Mouse (Mus musculus) CH12.LX (cell line): ENCODE results near the gene Plscr5. TPM values are rescaled to one million over a fixed set of nuclear protein-coding genes. Genes with fewer than 3 reads are reported as not detected.

ENCODE experiments used
- DNase-seq: peaks from one replicate; pipeline ENCODE4 v3.0.0-alpha.2; 2013; ENCODE audit errors: extremely low read depth
- H3K27ac ChIP-seq: 2 replicates; pipeline ENCODE4 v1.5.1; 2012; ENCODE audit warnings: low read depth, mild to moderate bottlenecking, control low read depth, moderate library complexity; ENCODE audit not compliant: insufficient read depth
- H3K27me3 ChIP-seq: replicated peaks from 2 replicates; pipeline ENCODE3; 2012; ENCODE audit warnings: inconsistent platforms
- H3K36me3 ChIP-seq, 2 experiments: replicated peaks in 1 of 2; 2 replicates each; pipeline versions ENCODE3 to v1.6.1; 2012; ENCODE audit warnings: inconsistent platforms in 1 of 2, low read length in 1 of 2, mild to moderate bottlenecking in 1 of 2, mixed read lengths in 1 of 2, moderate library complexity in 1 of 2; ENCODE audit not compliant: control insufficient read depth in 1 of 2, insufficient read depth in 1 of 2
- H3K4me1 ChIP-seq, 2 experiments: 2 replicates each; pipeline ENCODE4 v1.6.1; 2012; ENCODE audit warnings: inconsistent platforms in 1 of 2, moderate library complexity in 1 of 2; ENCODE audit not compliant: insufficient read depth in 2 of 2, control insufficient read depth in 1 of 2
- H3K4me2 ChIP-seq: 2 replicates; pipeline ENCODE4 v1.6.1; 2012; ENCODE audit warnings: low read depth, mild to moderate bottlenecking, control low read depth; ENCODE audit not compliant: poor library complexity, insufficient read depth, severe bottlenecking
- H3K4me3 ChIP-seq, 3 experiments: fragments of 150-350 bp in 1 of 3; sonication (generic) in 1 of 3; replicated peaks in 1 of 3; 2 replicates each; pipeline versions ENCODE3 to v1.5.1; 2011 to 2012; ENCODE audit warnings: low read depth in 2 of 3, low read length in 2 of 3, mild to moderate bottlenecking in 2 of 3, moderate library complexity in 2 of 3, control low read depth in 1 of 3, improper control_type of control experiment in 1 of 3, inconsistent platforms in 1 of 3, mixed read lengths in 1 of 3; ENCODE audit not compliant: poor library complexity in 1 of 3
- H3K79me2 ChIP-seq: replicated peaks from 2 replicates; pipeline ENCODE4 v1.6.1; 2012; ENCODE audit warnings: mild to moderate bottlenecking, moderate library complexity; ENCODE audit not compliant: control insufficient read depth, poor library complexity, insufficient read depth, severe bottlenecking; ENCODE audit errors: extremely low read depth
- H3K9ac ChIP-seq: 2 replicates; pipeline ENCODE4 v1.6.1; 2012; ENCODE audit warnings: low read depth, mild to moderate bottlenecking, control low read depth, moderate library complexity; ENCODE audit not compliant: insufficient read depth
- H3K9me3 ChIP-seq: replicated peaks from 2 replicates; pipeline ENCODE3; 2012; ENCODE audit warnings: low read length, inconsistent platforms, mixed read lengths
- BHLHE40 ChIP-seq: IDR thresholded peaks from 2 replicates; pipeline ENCODE4 v1.6.1; 2011; ENCODE audit warnings: mild to moderate bottlenecking, low read depth, low read length, improper control_type of control experiment
- CHD1 ChIP-seq: IDR thresholded peaks from 2 replicates; pipeline ENCODE4 v1.6.1; 2012; ENCODE audit warnings: low read depth, low read length, improper control_type of control experiment, inconsistent platforms
- CTCF ChIP-seq, 2 experiments: IDR thresholded peaks in 1 of 2; conservative IDR thresholded peaks in 1 of 2; 2 replicates each; pipeline ENCODE4 v1.5.1; 2011 to 2012; ENCODE audit warnings: low read depth in 2 of 2, low read length in 2 of 2, improper control_type of control experiment in 1 of 2, inconsistent platforms in 1 of 2, mild to moderate bottlenecking in 1 of 2, moderate library complexity in 1 of 2
- EP300 ChIP-seq: IDR thresholded peaks from 2 replicates; pipeline ENCODE4 v1.6.1; 2011; ENCODE audit warnings: low read length, improper control_type of control experiment
- ETS1 ChIP-seq: conservative IDR thresholded peaks from 2 replicates; pipeline ENCODE4 v1.6.1; 2012; ENCODE audit warnings: low read depth, mild to moderate bottlenecking, inconsistent platforms, low read length, improper control_type of control experiment, moderate library complexity
- HCFC1 ChIP-seq: IDR thresholded peaks from 2 replicates; pipeline ENCODE4 v1.6.1; 2012; ENCODE audit warnings: low read depth, mild to moderate bottlenecking, inconsistent platforms, low read length, improper control_type of control experiment
- IRF4 ChIP-seq: IDR thresholded peaks from 2 replicates; pipeline ENCODE4 v1.6.1; 2014; ENCODE audit warnings: low read depth, mild to moderate bottlenecking, inconsistent platforms, low read length, improper control_type of control experiment
- JUN ChIP-seq: IDR thresholded peaks from 2 replicates; pipeline ENCODE4 v1.6.1; 2011; ENCODE audit warnings: low read depth, mild to moderate bottlenecking, low read length, improper control_type of control experiment, moderate library complexity; ENCODE audit not compliant: insufficient read depth
- JUND ChIP-seq: conservative IDR thresholded peaks from 2 replicates; pipeline ENCODE4 v1.6.1; 2011; ENCODE audit warnings: low read depth, low read length, improper control_type of control experiment
- MAFK ChIP-seq: IDR thresholded peaks from 2 replicates; pipeline ENCODE4 v1.6.1; 2011; ENCODE audit warnings: low read length, improper control_type of control experiment; ENCODE audit not compliant: insufficient replicate concordance
- MAX ChIP-seq: IDR thresholded peaks from 2 replicates; pipeline ENCODE4 v1.6.1; 2011; ENCODE audit warnings: low read length, improper control_type of control experiment
- MEF2A ChIP-seq: IDR thresholded peaks from 2 replicates; pipeline ENCODE4 v1.6.1; 2014; ENCODE audit warnings: low read depth, mild to moderate bottlenecking, inconsistent platforms, low read length, improper control_type of control experiment, borderline replicate concordance
- MXI1 ChIP-seq: IDR thresholded peaks from 2 replicates; pipeline ENCODE4 v1.6.1; 2011; ENCODE audit warnings: mild to moderate bottlenecking, low read depth, low read length, improper control_type of control experiment
- RCOR1 ChIP-seq: conservative IDR thresholded peaks from 2 replicates; pipeline ENCODE4 v1.6.1; 2012; ENCODE audit warnings: low read depth, mild to moderate bottlenecking, inconsistent platforms, low read length, improper control_type of control experiment
- SMC3 ChIP-seq: IDR thresholded peaks from 2 replicates; pipeline ENCODE4 v1.6.1; 2011; ENCODE audit warnings: low read depth, low read length, improper control_type of control experiment
- TBP ChIP-seq: conservative IDR thresholded peaks from 2 replicates; pipeline ENCODE4 v1.6.1; 2011; ENCODE audit warnings: low read depth, low read length, improper control_type of control experiment
- TCF12 ChIP-seq: IDR thresholded peaks from 2 replicates; pipeline ENCODE4 v1.6.1; 2014; ENCODE audit warnings: low read depth, mild to moderate bottlenecking, inconsistent platforms, low read length, improper control_type of control experiment
- ZNF384 ChIP-seq: IDR thresholded peaks from 2 replicates; pipeline ENCODE4 v1.6.1; 2012; ENCODE audit warnings: low read depth, low read length, improper control_type of control experiment, inconsistent platforms
- dilution Hi-C: fragments of 300-500 bp; cut with MboI; formaldehyde crosslinking; loops from 2 replicates; pipeline ENCODE4 v1.14.3; 2020; ENCODE audit warnings: low sequenced_read_pairs; ENCODE audit not compliant: extremely low pct_unique_long_range_greater_than_20kb, extremely low pct_ligation_motif_present
- in situ Hi-C: fragments of 300-500 bp; cut with MboI; formaldehyde crosslinking; loops from 3 replicates; pipeline ENCODE4 v1.14.3; 2019; ENCODE audit warnings: low sequenced_read_pairs, low pct_ligation_motif_present, low pct_unique_long_range_greater_than_20kb, mixed read lengths
- polyA plus RNA-seq: library from polyadenylated mRNA; unstranded; fragments of >175 nt; gene quantifications from 2 replicates; pipeline ENCODE4 v1.2.1, GENCODE M21; 2012; ENCODE audit warnings: low read depth; ENCODE audit not compliant: insufficient read length
- total RNA-seq, 2 experiments: library from RNA; depleted of rRNA; stranded (reverse); fragments of 300-350 nt in 1 of 2; fragments of >200 nt in 1 of 2; gene quantifications; 2 replicates each; pipeline ENCODE4 v1.2.3; 2012 to 2014

Plscr5 gene
- total and polyA plus RNA-seq, 3 experiments, result not detected

GRCm38 (mm10) chr9:92226795-92227194 lies 34.1 kb downstream of the Plscr5 start:
- Histone ChIP-seq H3K9ac (no peak overlapping the region), H3K27me3 (no peaks in the 10 kb centered on the region), H3K36me3 (no peaks in the 10 kb centered on the region), H3K4me1 (peaks cover 9 to 41% of the 10 kb centered on the region in 2 experiments), H3K4me2 (no peak overlapping the region), H3K9me3 (no peaks in the 10 kb centered on the region), H3K4me3 (no peak overlapping the region), H3K27ac (no peak overlapping the region)
- in situ Hi-C loops, result loop anchor here (25.0 kb wide), 1 partner anchor 261 kb away; no protein-coding TSS in a partner anchor
- dilution Hi-C loops, result no loop called here
- no peak for DNase-seq
- TF ChIP-seq TCF12, result no peak
- TF ChIP-seq HCFC1, result no peak
- TF ChIP-seq MAX, result no peak
- TF ChIP-seq, all 38 proteins: peak for 0
- H3K79me2 ChIP-seq, result no peaks in the 10 kb centered on the region

DNA sequence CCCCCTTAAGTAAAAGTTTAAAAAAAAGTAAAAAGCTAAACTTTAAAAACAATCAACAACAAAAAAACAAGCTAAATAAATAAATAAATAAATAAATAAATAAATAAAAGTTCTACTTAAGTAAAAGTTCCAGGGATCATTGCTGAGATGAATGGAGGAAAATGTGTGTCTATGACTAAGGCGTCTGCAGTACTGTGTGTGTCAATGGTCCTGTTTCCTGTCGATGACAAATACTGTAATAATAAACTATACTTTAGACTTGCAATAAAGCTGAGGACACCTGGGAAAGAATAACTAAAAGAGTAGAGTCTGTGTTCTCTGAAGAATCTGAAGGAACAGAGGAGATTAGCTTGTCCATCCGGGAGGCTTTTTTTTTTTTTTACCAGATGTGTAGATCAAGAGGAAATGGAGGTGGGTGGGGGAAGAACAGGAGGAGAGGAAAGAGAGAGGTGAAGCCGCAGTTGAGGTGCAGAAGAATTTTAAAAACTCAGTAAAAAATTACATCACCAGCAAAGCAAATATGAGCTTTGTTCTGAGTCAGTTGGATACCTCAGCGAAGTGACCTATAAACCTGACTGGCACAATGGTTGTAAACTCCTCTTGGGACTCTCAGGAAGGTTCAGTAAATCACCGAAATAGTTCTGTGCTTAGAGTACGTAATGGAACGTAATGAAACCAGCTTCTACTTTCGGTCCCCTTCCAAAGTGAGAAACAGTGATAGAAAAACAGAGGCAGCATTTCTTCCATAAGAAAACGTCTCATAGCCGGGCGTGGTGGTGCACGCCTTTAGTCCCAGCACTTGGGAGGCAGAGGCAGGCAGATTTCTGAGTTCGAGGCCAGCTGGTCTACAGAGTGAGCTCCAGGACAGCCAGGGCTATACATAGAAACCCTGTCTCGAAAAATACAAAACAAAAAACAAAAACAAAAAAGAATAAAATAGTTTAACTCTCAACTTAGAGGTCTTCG lies 36.4 kb downstream of the Plscr5 start:
- peaks cover 9 to 41% of the 10 kb centered on the region in 2 experiments for H3K4me1 ChIP-seq
- H3K27me3 ChIP-seq, result no peaks in the 10 kb centered on the region
- H3K79me2 ChIP-seq, result no peaks in the 10 kb centered on the region
- H3K4me3 ChIP-seq, result no peak overlapping the region
- TF ChIP-seq CHD1, result no peak
- TF ChIP-seq EP300, result peak; percentile 79
- no peak for TF ChIP-seq MAX
- TF ChIP-seq JUN, result peak; percentile 55; the same call in 1 of the 2 replicates
- peak; percentile 52; the same call in 1 of the 2 replicates for TF ChIP-seq TCF12
- no peak for TF ChIP-seq SMC3
- TF ChIP-seq CTCF (conservative IDR thresholded peaks at IDR 0.05 in 1 of 2, IDR thresholded peaks at IDR 0.05 in 1 of 2; ENCODE audit: low read depth in 2 of 2, low read length in 2 of 2), result no peak
- TF ChIP-seq ETS1, result peak; percentile 86
- no peak for TF ChIP-seq JUND
- peak; percentile 95 for TF ChIP-seq ZNF384
- TF ChIP-seq RCOR1, result no peak
- TF ChIP-seq MEF2A, result peak; percentile 91; the same call in 1 of the 2 replicates
- peak; percentile 70; the same call in 1 of the 2 replicates for TF ChIP-seq IRF4
- TF ChIP-seq BHLHE40, result peak; percentile 47
- TF ChIP-seq MXI1, result 0 out of 2 replicates have a peak, but pooled peaks have one; percentile 30
- TF ChIP-seq TBP, result 0 out of 2 replicates have a peak, but pooled peaks have one; percentile 44
- TF ChIP-seq MAFK, result 0 out of 2 replicates have a peak, but pooled peaks have one; percentile 16
- dilution Hi-C loops, result no loop called here
- peak overlapping the region; percentile 32; the same call in 1 of the 2 replicates for H3K27ac ChIP-seq
- H3K9me3 ChIP-seq, result no peaks in the 10 kb centered on the region
- in situ Hi-C loops, result loop anchor here (25.0 kb wide), 1 partner anchor 258 kb away; no protein-coding TSS in a partner anchor
- peak overlapping the region; percentile 26; the same call in 1 of the 2 replicates for H3K9ac ChIP-seq
- H3K4me2 ChIP-seq, result peak overlapping the region; percentile 91
- DNase-seq, result peak; percentile 63
- no peaks in the 10 kb centered on the region for H3K36me3 ChIP-seq
